In genomic region chr6:148931281-148931680, GRCm38 (mm10) we compare ENCODE assay signal across 9 mouse cellular contexts. TPM values are rescaled to one million over a fixed set of nuclear protein-coding genes. Genes with fewer than 3 reads are reported as not detected.
DNase-seq lines count a peak whose midpoint lies in the region; ATAC-seq and TF ChIP-seq lines count a peak whose summit lies in the region.
"Had no signal": no experiment of that assay in that cellular context is flagged by ENCODE, and none has a peak within 500 bp of the region (broad histone marks: within the 10 kb centered on the region; RNA-seq: fewer than 3 reads in every experiment).

No protein-coding gene starts in this region.

- DNase-seq in embryo, embryonic 10 days (ENCODE audit: low spot score) = peak; percentile 58
- no peak for DNase-seq in embryo, embryonic 11 days
- DNase-seq in liver (peak; percentile 59), MEL (ENCODE audit: low read depth, low spot score) (peak; percentile 62)
- no peak for DNase-seq in gastrocnemius, postnatal 36 days
- DNase-seq in cerebellum, adult 9-11 months = no peak
- DNase-seq: kidney, adult 8-10 months had no signal

- no peak; the same call in 1 of the 2 replicates for TF ChIP-seq RAD21 in MEL (IDR thresholded peaks at IDR 0.05; ENCODE audit: low read depth, low read length)

- H3K36me3 ChIP-seq in liver, embryonic 12.5 days = peaks cover 75% of the 10 kb centered on the region
- H3K36me3 ChIP-seq in MEL (ENCODE audit: control insufficient read depth in 1 of 2, insufficient read depth in 2 of 2, low read length in 2 of 2) = peaks cover 0 to 38% of the 10 kb centered on the region in 2 experiments; a peak in 2 of 4 replicates

- no peak for TF ChIP-seq EP300 in MEL (IDR thresholded peaks at IDR 0.05; ENCODE audit: low read depth in 1 of 2, low read length in 2 of 2)

- no peak overlapping the region for H3K9ac ChIP-seq in liver, embryonic 12.5 days
- no peak overlapping the region for H3K9ac ChIP-seq in MEL (ENCODE audit: control insufficient read depth, low read depth, low read length, poor library complexity, severe bottlenecking)

- no peak overlapping the region for H3K4me3 ChIP-seq in liver, embryonic 12.5 days
- H3K4me3 ChIP-seq in MEL (ENCODE audit: control insufficient read depth in 1 of 2, insufficient read depth in 1 of 2, low read depth in 2 of 2, low read length in 2 of 2) = no peak overlapping the region

- no peaks in the 10 kb centered on the region for H3K9me3 ChIP-seq in liver, embryonic 12.5 days (replicated peaks)
- no peaks in the 10 kb centered on the region for H3K9me3 ChIP-seq in MEL (replicated peaks; ENCODE audit: insufficient read depth, low read length)

- peak; percentile 38 to 53 (median 49) for TF ChIP-seq CTCF in MEL (IDR thresholded peaks at IDR 0.05 in 2 of 3, conservative IDR thresholded peaks at IDR 0.05 in 1 of 3; ENCODE audit: control insufficient read depth in 1 of 3, insufficient read depth in 1 of 3, low read depth in 2 of 3, low read length in 3 of 3, poor library complexity in 1 of 3, severe bottlenecking in 1 of 3)

- TF ChIP-seq POLR2A in MEL (IDR thresholded peaks at IDR 0.05; ENCODE audit: control insufficient read depth in 1 of 2, insufficient read depth in 1 of 2, low read depth in 1 of 2, low read length in 2 of 2, poor library complexity in 1 of 2) = no peak

- ATAC-seq in liver, embryonic 12.5 days = no peak; the same call in 1 of the 2 replicates
- peak; percentile 39 for ATAC-seq in megakaryocyte, adult 5-6 weeks (ENCODE audit: poor library complexity, severe bottlenecking)

- H3K79me2 ChIP-seq in MEL (ENCODE audit: control insufficient read depth, insufficient read depth, low read length, poor library complexity) = peaks cover 22% of the 10 kb centered on the region

- H3K27me3 ChIP-seq in liver, embryonic 12.5 days (replicated peaks) = no peaks in the 10 kb centered on the region
- H3K27me3 ChIP-seq in MEL (ENCODE audit: control insufficient read depth in 1 of 2, insufficient read depth in 2 of 2, low read length in 2 of 2) = no peaks in the 10 kb centered on the region

- H3K27ac ChIP-seq in liver, embryonic 12.5 days = no peak overlapping the region
- no peak overlapping the region for H3K27ac ChIP-seq in MEL (ENCODE audit: control insufficient read depth, low read depth, low read length)

- peaks cover 17% of the 10 kb centered on the region for H3K4me1 ChIP-seq in liver, embryonic 12.5 days
- no peaks in the 10 kb centered on the region for H3K4me1 ChIP-seq in MEL (ENCODE audit: control insufficient read depth in 1 of 2, insufficient read depth in 2 of 2, low read length in 2 of 2)

- H3K4me2 ChIP-seq in liver, embryonic 12.5 days = no peak overlapping the region

- intact Hi-C loops in gastrocnemius, postnatal 36 days (cut with DNase I) = no loop called here

- WGBS in liver, embryonic 12.5 days (ENCODE audit: insufficient replicate concordance) = 67% methylated on average over 6 of the region's 6 CpGs

TF ChIP-seq in MEL, 35 proteins besides CTCF, POLR2A, EP300 and RAD21:
- TF ChIP-seq CHD1 (IDR thresholded peaks at IDR 0.05; ENCODE audit: low read depth, low read length) (no peak), CHD2 (IDR thresholded peaks at IDR 0.05; ENCODE audit: low read length) (no peak), ZKSCAN1 (IDR thresholded peaks at IDR 0.05; ENCODE audit: low read depth, low read length) (no peak), E2F4 (IDR thresholded peaks at IDR 0.05; ENCODE audit: borderline replicate concordance, low read depth, low read length) (no peak), UBTF (IDR thresholded peaks at IDR 0.05; ENCODE audit: borderline replicate concordance, insufficient read depth, low read depth, low read length) (no peak), RCOR1 (IDR thresholded peaks at IDR 0.05; ENCODE audit: low read depth, low read length) (no peak), TCF12 (IDR thresholded peaks at IDR 0.05; ENCODE audit: low read depth, low read length) (no peak), POLR2AphosphoS5 (IDR thresholded peaks at IDR 0.05; ENCODE audit: borderline replicate concordance, low read depth, low read length) (no peak), SMC3 (IDR thresholded peaks at IDR 0.05; ENCODE audit: low read depth, low read length) (no peak), MEF2A (IDR thresholded peaks at IDR 0.05; ENCODE audit: extremely low read depth, insufficient replicate concordance, low read depth, low read length, poor library complexity, severe bottlenecking) (no peak), NRF1 (IDR thresholded peaks at IDR 0.05; ENCODE audit: insufficient read depth, low read depth, low read length, poor library complexity, severe bottlenecking) (no peak), MYC (IDR thresholded peaks at IDR 0.05; ENCODE audit: low read depth, low read length) (no peak), ZC3H11A (IDR thresholded peaks at IDR 0.05; ENCODE audit: low read depth, low read length) (no peak), SIN3A (IDR thresholded peaks at IDR 0.05; ENCODE audit: low read length) (no peak), NELFE (IDR thresholded peaks at IDR 0.05; ENCODE audit: low read depth, low read length) (no peak), USF2 (IDR thresholded peaks at IDR 0.05; ENCODE audit: borderline replicate concordance in 1 of 2, insufficient read depth in 1 of 2, low read depth in 1 of 2, low read length in 2 of 2) (no peak), MXI1 (IDR thresholded peaks at IDR 0.05; ENCODE audit: low read depth, low read length) (no peak), USF1 (IDR thresholded peaks at IDR 0.05; ENCODE audit: low read depth, low read length) (no peak), ELF1 (IDR thresholded peaks at IDR 0.05; ENCODE audit: low read depth, low read length) (no peak)

RNA-seq across cellular contexts. Expression of gene Sinhcaf, which starts 15.0 kb away (rescaled TPM):
- 44.0 and 45.4 TPM in 2 replicates for polyA plus RNA-seq in liver, embryonic 12.5 days (2016; fragmentation: Nextera tagmentation; extraction: Ambion mirVana)
- 44.1 and 54.4 TPM in 2 replicates for total RNA-seq in MEL (2012; rRNA removed)
- 10 to 100 TPM; 34.7 to 59.7 TPM for polyA plus RNA-seq in MEL (2012; ENCODE audit: insufficient read depth in 1 of 2, insufficient read length in 2 of 2, low read depth in 1 of 2, low replicate concordance in 2 of 2, missing spikeins in 1 of 2)
- 12.4 and 16.8 TPM in 2 replicates for total RNA-seq in megakaryocyte, adult 5-6 weeks (2015)
- 31.7 and 33.8 TPM in 2 replicates for total RNA-seq in megakaryocyte, adult 5-6 weeks (2017)
- total RNA-seq in gastrocnemius, postnatal 36 days (2021) = 1 to 10 TPM in 1 of 2 experiments, under 1 TPM in 1; 0.54 to 1.3 TPM

RNA-seq across cellular contexts. Expression of gene Caprin2, which starts 35.2 kb away (rescaled TPM):
- 9.7 and 10.8 TPM in 2 replicates for polyA plus RNA-seq in liver, embryonic 12.5 days (2016; fragmentation: Nextera tagmentation; extraction: Ambion mirVana)
- 4.2 and 5.9 TPM in 2 replicates for total RNA-seq in MEL (2012; rRNA removed)
- 1 to 10 TPM in 1 of 2 experiments, not detected in 1; 6.4 TPM for polyA plus RNA-seq in MEL (2012; ENCODE audit: insufficient read depth in 1 of 2, insufficient read length in 2 of 2, low read depth in 1 of 2, low replicate concordance in 2 of 2, missing spikeins in 1 of 2)
- 2.1 and 2.6 TPM in 2 replicates for total RNA-seq in megakaryocyte, adult 5-6 weeks (2015)
- total RNA-seq in megakaryocyte, adult 5-6 weeks (2017) = 3.2 and 11.3 TPM in 2 replicates
- total RNA-seq in gastrocnemius, postnatal 36 days (2021) = 1 to 10 TPM; 3.3 to 5.0 TPM

Comparison
In these comparisons a context has a peak if more than half of its experiments do, and no peak if none do; other contexts are left out.
1. DNase-seq: peak in embryo, embryonic 10 days (single experiment), liver (single experiment) and MEL (single experiment); none in embryo, embryonic 11 days (single experiment), gastrocnemius, postnatal 36 days (0 of 2) and cerebellum, adult 9-11 months (single experiment).
2. RNA of gene Sinhcaf, which starts 15.0 kb away (total RNA-seq): 44.1 to 54.4 TPM in MEL and 12.4 to 33.8 TPM in megakaryocyte, adult 5-6 weeks; 0.54 to 1.3 TPM in gastrocnemius, postnatal 36 days; every median in the first group is over 4 times any median in the second.